Mouse (Mus musculus): ENCODE data around the gene Aspn.

- no peak for TF ChIP-seq CTCF (IDR thresholded peaks at IDR 0.05; ENCODE audit: control insufficient read depth, insufficient read depth, insufficient replicate concordance, low read depth, low read length)
- TF ChIP-seq POLR2A (IDR thresholded peaks at IDR 0.05; ENCODE audit: control insufficient read depth, low read depth, low read length), result no peak
Measured at GRCm38 (mm10) chr13:49504510-49504909, 39.7 kb upstream of the Aspn start, which contains the start of gene Ecm2.
